29 mouse cellular contexts compared by ENCODE assay signal in genomic region chr12:58225644-58226043, GRCm38 (mm10). TPM values are rescaled to one million over a fixed set of nuclear protein-coding genes. Genes with fewer than 3 reads are reported as not detected.
"Had no signal": no experiment of that assay in that cellular context is flagged by ENCODE, and none has a peak within 500 bp of the region (broad histone marks: within the 10 kb centered on the region; RNA-seq: fewer than 3 reads in every experiment).

No protein-coding gene starts in this region.

- H3K27me3 ChIP-seq: embryonic facial prominence, embryonic 12.5 days; embryonic facial prominence, embryonic 13.5 days; embryonic facial prominence, embryonic 15.5 days; forebrain, embryonic 12.5 days; forebrain, embryonic 13.5 days; forebrain, embryonic 15.5 days had no signal

- DNase-seq: cerebellum, adult 2 months; cerebellum, adult 8-10 months; cerebellum, adult 9-10 months; cerebellum, adult 9-11 months; cerebellum, postnatal 10 days; cerebellum, postnatal 14 days; cerebellum, postnatal 25 days; cerebellum, postnatal 36 days; embryo, embryonic 11 days; forebrain, postnatal 0 days; gastrocnemius, adult 2 months; gastrocnemius, postnatal 10 days; gastrocnemius, postnatal 14 days; gastrocnemius, postnatal 25 days; gastrocnemius, postnatal 36 days; heart, adult 11 months; heart, adult 18-20 months had no signal

- H3K27ac ChIP-seq: embryonic facial prominence, embryonic 10.5 days; embryonic facial prominence, embryonic 12.5 days; embryonic facial prominence, embryonic 13.5 days; embryonic facial prominence, embryonic 15.5 days; forebrain, embryonic 10.5 days; forebrain, embryonic 12.5 days; forebrain, embryonic 13.5 days; forebrain, embryonic 15.5 days; gastrocnemius, adult 2 months had no signal

- H3K9me3 ChIP-seq: embryonic facial prominence, embryonic 10.5 days; embryonic facial prominence, embryonic 12.5 days; embryonic facial prominence, embryonic 13.5 days; embryonic facial prominence, embryonic 15.5 days; forebrain, embryonic 10.5 days; forebrain, embryonic 12.5 days; forebrain, embryonic 13.5 days; forebrain, embryonic 15.5 days had no signal

- ATAC-seq: forebrain, embryonic 13.5 days; forebrain, embryonic 14.5 days; forebrain, embryonic 15.5 days; forebrain, embryonic 16.5 days; forebrain, postnatal 0 days had no signal

- H3K36me3 ChIP-seq: embryonic facial prominence, embryonic 10.5 days; embryonic facial prominence, embryonic 12.5 days; embryonic facial prominence, embryonic 13.5 days; embryonic facial prominence, embryonic 15.5 days; forebrain, embryonic 10.5 days; forebrain, embryonic 12.5 days; forebrain, embryonic 15.5 days had no signal

- H3K4me1 ChIP-seq: embryonic facial prominence, embryonic 10.5 days; embryonic facial prominence, embryonic 12.5 days; embryonic facial prominence, embryonic 13.5 days; embryonic facial prominence, embryonic 15.5 days; forebrain, embryonic 10.5 days; forebrain, embryonic 12.5 days; forebrain, embryonic 13.5 days; forebrain, embryonic 15.5 days had no signal

- H3K4me3 ChIP-seq: embryonic facial prominence, embryonic 10.5 days; embryonic facial prominence, embryonic 12.5 days; embryonic facial prominence, embryonic 13.5 days; embryonic facial prominence, embryonic 15.5 days; erythroblast, embryonic 14.5 days; forebrain, embryonic 10.5 days; forebrain, embryonic 12.5 days; forebrain, embryonic 13.5 days; forebrain, embryonic 15.5 days; gastrocnemius, adult 2 months had no signal

- H3K4me2 ChIP-seq: embryonic facial prominence, embryonic 12.5 days; embryonic facial prominence, embryonic 13.5 days; embryonic facial prominence, embryonic 15.5 days; forebrain, embryonic 12.5 days; forebrain, embryonic 13.5 days; forebrain, embryonic 15.5 days had no signal

- H3K9ac ChIP-seq: embryonic facial prominence, embryonic 12.5 days; embryonic facial prominence, embryonic 13.5 days; embryonic facial prominence, embryonic 15.5 days; forebrain, embryonic 12.5 days; forebrain, embryonic 13.5 days; forebrain, embryonic 15.5 days; forebrain, postnatal 0 days had no signal

RNA-seq across cellular contexts. Expression of gene Sstr1, which starts 14.1 kb away (rescaled TPM):
- polyA plus RNA-seq: erythroblast, embryonic 14.5 days; forebrain, embryonic 11.5 days had no signal
